Mouse (Mus musculus): ENCODE data around the gene Mypn.
A peak's percentile ranks its signal among the peaks of the same experiment; 100 is the strongest.

The Mypn gene

DNA sequence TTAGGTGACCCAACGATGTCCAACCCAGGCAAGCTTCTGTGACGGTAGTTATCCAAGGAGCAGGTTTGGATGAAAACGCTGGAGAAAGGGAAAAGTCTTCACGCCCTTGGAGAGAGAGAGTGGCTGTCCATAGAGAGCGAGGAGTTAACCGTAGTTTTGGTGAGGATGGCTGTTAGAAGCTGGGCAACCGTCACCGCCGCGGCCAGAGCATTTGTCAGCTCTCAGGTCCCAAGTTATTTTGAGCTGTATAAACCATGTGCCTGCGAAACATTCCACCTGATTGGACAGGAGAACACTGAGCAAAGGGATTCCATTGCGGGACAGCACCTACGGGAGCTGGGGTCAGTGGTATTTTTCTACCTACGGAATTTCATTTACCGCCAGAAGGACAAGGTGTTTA is at the start of gene Mypn:
Gene Mypn, minus strand, starts transcription at position 225 of the 400 bp plus-strand sequence.
- DNase-seq, result no peak

DNA sequence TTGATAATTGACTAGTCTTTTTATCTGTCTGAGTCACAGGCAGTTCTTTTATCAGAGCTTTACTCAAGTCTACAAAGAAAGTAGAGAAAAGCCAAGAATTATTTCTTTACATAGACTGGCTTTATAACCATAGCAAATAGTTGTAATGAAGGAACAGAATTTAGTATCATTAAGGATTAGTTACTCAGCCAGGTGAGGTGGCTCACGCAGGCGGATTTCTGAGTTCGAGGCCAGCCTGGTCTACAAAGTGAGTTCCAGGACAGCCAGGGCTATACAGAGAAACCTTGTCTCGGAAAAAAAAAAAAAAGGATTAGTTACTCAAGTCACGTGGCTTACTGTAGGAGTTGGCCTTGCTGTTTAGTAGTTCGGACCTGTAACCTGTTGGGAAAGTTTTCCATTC is 44.7 kb upstream of the Mypn start:
- DNase-seq, result no peak

DNA sequence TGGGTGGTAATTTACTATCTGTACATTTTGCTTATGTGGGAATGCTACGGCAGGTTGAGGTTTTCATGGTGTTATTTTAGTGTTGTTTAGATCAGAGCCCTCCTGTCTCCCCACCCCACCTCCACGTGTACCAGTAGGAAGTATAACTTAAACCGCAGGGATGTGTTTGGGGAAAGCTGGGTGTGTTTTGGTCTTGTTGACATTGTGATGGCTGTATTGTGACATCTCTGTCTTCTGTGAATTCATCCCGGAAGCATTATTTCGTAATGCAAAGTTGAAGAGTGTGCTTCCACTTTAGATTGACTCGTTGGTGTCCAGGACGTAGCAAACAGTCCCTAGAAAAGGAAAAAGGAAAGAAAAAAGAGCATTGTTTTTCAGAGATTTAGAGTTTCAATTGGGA is 43.7 kb upstream of the Mypn start:
- no peak for DNase-seq

DNA sequence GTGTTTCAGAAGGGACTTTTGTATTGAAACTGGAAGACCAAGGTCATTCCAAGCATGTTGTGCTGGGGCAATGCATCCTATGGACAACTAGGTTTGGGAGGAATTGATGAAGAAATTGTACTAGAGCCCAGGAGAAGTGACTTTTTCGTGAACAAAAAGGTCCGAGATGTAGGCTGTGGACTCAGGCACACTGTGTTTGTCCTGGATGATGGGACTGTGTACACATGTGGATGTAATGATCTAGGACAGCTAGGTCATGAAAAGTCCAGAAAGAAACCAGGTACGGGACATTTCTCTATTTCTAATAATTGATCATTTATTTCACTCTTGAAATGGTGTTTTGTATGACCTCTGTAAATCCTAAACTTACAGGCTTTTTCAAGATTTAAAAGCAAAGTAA is 42.1 kb upstream of the Mypn start:
- DNase-seq, result no peak

DNA sequence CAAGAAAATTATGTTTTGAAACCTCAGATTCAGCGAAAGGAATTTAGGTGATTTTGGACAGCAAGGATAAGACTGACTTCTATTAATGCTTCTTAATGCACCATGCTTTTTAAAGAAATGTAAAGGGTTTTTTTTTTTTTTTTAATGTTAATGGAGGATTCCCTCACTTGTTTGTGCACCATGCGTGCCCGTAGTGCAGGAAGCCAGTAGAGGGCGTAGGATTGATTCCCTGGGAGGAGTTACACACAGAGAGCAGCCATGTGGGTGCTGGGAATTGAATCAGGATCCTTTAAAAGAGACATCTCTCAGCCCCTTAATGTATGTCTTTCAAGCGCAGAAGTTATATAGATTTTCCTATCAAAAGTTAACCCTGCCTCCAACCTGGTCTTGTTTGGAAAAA is 41.0 kb upstream of the Mypn start:
- no peak for DNase-seq

DNA sequence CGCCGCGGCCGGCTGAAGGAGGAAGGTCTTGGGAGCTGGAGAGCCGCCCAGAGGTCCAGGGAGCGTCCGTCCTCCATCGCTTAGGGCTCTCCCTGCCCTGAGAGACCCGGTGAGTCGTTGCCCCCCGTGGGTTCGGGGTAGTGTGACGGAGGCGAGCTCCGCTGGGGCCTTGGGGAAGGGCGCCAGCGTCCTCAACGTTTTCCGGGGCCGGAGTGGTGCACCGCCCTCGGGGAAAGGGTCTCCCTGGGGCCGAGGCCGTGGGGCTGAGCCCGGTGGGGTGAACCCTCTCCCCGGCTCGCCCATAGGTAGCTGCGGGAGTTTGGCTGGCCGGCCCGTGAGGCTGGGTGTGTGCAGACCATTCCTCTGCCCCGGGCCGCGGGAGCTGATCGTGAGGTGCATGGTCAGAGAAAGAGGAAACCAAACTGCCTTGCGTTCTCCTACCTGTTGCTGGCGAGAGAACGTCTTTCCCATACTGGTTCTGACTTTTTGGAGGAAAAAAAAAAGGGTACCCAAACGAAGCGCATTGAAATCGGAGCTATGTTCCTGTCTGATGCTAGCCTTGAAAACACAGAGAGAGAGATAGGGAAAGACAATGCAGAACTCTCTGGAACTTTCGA is 40.4 kb upstream of the Mypn start:
- DNase-seq, result peak; percentile 52

DNA sequence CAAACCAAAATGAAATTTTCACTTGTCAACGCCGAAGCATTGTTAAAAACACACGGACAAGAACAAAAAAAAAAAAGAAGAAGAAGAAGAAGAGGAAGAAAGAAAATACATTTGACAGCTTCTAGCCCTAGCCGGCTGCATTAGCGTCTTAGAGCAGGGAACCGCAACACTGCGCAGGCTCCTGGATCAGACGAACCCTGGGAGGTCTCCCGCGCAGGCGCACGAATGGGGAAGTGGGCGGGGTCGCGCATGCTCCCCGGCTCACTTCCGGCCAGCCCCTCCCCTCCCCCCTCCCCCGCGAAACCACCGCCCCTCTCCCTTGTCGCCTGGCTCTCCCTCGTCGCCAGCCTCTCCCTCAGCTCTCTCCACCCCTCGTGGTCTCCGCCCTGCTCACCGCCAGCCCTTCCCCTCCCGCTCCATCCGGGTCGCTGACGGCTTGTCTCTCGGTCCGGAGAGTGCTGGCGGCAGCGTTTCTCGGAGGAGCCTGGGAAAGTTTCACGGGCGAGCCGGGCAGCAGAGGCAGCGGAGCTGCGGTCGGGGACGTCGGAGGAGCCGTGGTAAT is 39.8 kb upstream of the Mypn start, which contains the start of gene Herc4:
Gene Herc4, plus strand, starts transcription at position 318 of the 562 bp plus-strand sequence.
- DNase-seq, result peak; percentile 94

DNA sequence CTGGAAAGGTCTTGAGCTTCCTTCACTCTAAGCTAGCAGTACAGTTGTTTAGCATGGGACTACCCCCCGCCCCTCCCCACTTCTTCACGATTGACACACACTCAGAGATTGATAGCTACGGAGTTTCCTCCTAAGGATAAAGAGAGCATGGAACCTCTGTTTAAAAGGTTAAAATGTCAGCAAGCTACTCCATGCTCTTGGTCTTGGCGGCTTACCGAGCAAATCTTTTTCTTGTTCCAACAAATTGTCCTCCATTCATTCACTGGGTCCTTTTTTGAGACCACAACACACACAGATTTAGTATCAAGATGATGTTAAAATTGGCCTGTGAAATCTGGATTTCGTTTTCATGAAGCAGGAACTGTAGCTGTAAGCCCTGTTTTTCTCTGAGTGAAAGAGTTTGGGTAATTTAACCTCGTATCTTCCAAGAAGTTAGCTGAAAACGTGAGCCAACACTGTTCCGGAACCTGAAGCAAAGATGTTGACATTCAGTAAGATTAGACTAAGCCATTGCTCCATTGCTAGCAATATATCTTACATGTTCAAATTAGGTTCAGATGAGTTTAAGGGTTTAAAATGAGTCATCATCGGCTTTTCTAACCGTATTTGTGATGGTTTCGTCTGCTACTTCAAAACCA is 39.2 kb upstream of the Mypn start:
- DNase-seq, result no peak

DNA sequence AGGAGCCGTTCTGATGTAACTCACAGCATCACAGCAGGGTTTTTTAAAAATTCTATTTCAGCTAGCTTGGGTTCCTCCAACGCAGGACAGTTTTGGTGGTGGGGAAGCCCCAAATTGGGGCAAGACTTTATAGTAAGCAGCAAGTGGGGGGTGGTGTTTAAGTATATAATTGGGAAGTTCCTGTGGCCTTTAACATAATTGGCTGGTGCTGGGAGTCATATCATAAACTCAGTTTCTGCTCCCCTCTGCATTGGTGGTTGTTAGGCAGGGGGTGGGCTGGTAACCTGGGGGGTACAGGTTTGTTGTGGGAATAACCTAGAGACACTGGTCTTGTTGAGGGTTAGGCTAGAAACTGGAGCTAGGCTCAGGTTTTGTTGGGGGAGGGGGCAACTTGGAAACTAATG is 37.1 kb upstream of the Mypn start:
- DNase-seq, result no peak

DNA sequence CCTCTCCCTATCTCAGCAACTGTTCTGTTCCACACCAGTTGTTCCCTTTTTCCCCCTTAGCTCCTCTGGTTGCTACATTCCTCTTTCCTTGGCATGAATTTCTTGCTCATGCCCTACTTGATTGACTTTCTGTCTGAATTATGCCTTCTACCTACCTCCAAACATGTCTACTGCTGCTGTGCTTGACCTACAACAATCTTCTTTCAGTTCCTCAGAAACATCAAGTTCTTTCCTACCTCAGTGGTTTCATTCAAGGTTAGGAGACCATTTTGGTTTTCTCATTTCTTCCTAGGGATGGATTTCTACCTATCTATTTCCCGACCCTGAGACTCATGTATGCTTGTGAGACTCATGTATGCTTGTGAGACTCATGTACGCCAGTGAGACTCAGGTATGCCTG is 36.1 kb upstream of the Mypn start:
- no peak for DNase-seq

DNA sequence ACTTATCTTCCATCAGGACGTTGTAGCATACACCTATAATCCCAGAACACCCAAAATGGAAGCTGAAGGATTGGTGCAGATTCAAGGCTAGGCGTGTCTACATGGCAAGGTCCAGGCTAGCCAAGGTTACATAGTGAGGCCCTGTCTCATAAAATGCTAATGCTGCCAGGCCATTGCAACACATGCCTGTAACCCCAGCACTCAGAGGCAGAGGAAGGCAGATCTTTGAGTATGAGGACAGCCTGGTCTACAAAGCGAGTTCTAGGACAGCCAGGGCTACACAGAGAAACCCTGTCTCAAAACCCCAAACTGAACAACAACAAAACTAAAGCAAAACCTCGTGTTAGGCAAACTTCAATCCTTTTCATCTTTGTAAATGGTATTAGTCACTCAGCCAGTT is 34.3 kb upstream of the Mypn start:
- no peak for DNase-seq

DNA sequence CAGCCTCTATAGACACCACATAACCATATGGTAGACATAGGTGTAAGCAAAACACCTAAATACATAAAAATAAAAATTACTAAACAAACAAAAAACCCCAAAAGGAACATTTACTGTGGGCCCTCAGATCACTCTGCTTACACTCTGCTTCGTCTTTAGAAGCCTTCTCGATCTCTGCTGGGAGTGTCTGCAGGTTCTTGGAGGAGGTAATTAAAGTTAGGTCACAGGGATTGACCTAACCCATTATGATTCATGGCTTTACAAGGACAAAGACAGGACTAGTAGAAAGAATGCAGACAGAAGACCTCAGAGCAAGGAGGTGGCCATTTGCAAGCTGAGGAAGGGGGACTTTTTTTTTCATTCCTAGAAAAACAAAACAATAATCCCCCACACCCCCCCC is 33.5 kb upstream of the Mypn start:
- no peak for DNase-seq

DNA sequence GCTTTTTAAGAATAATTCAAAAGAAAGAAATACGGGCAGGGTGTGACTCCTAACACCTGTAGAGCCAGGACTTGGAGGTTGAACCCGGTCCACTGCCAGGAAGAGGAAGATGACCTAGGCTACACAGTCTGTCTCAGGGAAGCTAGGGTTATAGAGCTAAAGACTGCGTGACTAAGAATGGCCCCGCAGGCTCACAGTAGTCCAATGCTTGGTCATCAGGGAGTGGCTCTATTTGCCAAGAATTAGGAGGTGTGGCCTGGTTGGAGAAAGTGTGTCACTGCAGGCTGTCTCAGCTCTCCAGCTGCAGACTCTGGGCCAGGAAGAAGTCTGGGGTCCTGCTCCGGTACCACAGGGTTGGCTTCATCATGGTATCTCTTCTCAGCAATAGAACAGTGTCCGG is 32.9 kb upstream of the Mypn start:
- DNase-seq, result no peak

DNA sequence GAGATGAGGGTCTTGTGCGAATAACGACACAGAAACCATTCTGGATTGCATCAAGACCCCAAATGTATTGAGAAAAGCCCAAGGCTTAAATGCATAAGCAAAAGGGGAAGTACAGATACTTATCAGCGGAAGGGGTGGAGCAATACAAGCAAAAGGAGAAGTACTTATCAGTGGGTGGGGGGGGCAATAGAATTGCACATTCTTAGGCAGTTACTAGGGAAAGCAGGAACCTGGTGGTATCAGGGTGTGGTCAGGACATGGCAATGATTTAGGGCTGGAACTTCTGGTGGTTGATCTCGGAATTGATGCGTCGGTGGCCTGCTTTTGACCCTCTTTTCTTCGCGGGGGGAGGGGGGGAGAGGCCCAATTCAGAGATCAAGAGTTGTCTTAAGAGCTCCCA is 32.1 kb upstream of the Mypn start:
- DNase-seq, result no peak

DNA sequence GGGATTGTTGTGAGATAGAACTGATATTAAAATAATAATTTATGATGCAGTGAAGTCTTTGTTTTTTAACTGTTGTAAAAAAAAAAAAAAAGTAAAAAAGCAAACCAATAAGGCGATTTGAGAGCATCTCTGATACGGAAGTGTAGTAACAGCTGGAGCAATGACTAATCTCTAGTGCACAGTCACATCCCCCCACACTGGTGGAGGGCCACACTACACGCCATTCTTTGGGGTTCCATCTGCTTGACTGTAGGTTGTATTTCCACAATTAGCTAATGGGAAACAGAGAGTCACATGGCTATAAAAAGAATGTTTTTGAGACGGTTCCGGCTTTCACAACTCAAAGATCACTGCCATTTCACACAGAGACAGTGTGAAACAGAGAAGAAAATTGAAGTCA is 30.4 kb upstream of the Mypn start:
- DNase-seq, result no peak

DNA sequence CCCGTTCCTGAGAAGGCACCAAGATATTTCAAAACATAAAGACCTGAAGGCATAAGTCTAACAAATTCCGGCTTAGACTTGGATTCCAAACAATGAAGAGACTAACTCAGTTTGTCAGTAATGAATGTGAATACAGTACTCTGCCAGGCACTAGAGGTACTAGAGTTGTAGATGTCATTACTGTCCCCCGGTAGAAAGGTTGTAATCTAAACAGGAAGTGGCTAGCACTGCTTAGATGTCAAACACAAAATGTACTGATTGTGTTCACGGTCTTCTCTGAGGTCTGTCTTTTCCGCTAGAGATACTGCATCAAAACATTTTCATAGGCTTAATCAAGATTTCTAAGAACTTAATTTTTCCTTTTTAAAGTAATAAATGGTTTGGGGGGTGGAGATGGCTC is 27.9 kb upstream of the Mypn start:
- no peak for DNase-seq

DNA sequence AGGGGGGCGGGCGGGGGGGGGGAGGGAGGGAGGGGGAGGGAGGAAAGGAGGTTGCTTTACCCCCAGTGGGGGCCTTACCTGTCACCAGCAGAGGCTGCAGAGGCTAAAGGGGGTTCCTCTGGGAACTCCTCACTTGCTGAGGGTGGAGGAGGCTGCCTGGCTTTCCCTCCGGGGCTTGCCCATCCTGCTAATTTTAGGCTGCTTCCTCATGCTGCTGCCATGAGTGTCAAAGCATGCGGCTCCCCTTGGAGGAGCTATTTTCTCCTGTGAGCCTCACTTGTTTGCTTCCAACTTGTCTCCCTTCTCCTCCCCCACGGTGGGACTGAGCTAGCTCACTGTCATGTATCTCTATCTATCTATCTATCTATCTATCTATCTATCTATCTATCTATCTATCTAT is 27.1 kb upstream of the Mypn start:
- peak; percentile 18 for DNase-seq

DNA sequence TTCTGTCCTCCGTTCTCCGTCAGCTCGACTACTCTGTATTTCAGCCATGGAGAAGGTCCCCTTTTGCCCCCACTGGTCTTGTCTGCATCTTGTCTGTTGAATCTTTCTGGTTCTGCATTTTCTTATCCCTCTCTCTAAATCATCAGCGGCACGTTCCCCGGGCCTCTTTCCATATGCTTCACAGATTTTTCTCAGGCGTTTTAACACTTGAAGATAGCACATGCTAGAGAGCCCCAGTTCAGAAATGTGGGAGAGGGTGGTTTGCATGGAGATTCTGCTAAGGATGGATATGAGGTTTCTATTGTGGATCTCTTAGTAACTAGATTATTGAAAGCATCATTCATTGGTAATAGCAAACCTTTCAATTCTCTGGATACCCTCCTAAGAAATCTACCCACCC is 26.5 kb upstream of the Mypn start:
- peak; percentile 15 for DNase-seq

DNA sequence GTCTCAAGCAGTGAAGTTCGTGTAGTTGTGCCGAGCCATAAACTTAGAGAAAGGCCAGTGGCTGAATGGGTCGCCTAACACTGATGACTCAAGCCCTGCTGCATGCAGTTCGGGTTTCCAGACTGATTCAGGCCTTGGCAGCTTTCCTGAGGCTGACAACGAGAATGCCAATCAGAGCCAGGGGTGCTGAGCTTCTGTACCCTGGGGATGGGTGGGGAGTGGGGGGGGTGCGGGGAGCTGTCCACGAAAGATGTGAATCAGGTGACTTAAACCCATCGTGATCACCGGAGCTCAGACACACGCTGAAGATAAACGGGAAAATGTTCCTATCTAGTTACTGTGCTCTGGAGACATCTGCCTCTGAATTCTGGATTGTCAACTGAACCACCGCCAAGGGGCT is 20.6 kb upstream of the Mypn start:
- no peak for DNase-seq

DNA sequence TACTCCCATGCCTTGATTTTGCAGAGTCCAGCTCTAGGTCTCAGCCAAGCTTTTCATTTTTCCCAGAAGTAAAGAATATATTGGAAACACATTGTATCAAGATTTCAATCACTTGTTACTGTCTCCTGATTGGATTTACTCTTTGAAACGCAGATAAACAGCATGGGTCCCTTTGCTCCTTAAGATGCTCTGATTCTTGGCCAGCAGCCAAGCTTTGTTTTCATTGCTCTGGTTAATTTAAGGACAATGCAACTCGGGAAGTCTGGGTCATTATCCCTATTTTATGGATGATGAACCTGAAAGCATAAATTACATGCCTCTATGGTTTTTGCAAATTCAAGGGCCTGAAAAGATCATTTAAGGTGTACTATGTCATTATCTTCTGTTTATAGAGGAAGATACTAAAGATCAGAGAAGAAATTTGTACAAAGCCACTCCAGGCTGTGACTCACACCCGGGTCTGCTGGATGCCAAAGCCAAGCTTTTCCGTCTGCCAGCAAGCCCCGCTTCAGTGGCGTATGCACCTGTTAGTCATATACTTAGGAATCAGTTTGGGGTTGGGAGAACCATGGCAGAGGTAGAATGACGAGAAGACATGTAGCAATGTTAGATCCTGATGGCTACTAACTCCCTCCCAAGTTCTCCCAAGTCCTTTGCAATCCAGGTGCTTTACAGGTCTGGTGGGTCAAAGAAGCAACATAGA is 17.5 kb upstream of the Mypn start:
- peak; percentile 14 for DNase-seq

DNA sequence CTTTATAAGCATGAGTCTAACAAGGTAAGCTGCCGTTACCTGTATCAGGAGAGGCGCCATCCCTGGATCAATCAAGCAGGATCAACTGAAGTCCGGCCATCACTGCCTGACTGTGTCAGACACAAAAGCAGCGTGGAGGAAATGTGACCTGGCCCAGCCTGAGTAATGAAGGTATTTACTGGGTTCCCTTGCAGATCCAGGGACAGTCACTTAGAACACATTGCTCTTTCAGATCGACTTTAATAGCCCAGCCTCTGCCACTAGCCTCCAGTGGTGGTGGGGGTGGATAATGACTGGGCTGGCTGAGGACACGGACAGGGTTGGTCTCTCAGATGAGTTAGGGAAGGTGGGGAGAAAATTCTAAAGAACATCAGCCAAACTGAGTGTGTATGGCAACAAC is 5.1 kb upstream of the Mypn start:
- no peak for DNase-seq

DNA sequence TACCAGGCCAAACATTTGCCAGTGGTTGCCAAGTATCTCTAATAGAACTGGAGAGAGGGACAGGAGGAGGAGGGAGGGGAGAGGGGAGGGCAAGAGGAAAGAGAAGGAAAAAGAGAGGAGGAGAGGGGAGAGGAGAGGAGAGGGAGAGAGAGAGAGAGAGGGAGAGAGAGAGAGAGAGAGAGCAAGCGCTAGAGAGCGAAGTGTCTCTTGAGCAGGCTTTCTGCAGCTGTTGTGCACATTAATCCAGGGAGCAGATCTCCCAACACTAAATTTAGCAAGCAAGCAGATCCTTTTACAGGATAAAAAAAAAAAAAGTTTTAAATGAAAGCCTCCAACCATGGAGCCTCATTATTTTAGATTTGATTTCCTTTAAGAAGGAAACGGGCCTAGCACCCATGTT is 750 bp downstream of the Mypn start:
- DNase-seq, result no peak

DNA sequence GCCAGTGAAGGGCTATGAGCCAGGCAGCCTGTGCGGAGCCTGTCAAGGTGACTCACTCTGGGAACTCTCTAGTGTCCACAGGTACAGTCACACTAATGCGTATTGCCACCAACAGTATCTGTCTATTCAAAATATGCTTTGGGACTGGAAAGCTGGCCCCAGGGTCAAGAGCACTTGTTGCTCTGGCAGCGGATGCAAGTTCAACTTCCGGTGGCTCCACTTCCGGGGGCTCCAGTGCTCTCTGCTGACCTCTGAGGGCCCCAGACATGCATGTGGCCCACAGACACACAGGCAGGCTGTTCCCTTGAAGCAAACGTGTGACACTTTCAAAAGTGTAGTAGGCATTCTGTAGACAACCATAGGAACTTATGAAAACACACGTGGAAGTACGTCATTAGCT is 2.2 kb downstream of the Mypn start:
- DNase-seq, result no peak

DNA sequence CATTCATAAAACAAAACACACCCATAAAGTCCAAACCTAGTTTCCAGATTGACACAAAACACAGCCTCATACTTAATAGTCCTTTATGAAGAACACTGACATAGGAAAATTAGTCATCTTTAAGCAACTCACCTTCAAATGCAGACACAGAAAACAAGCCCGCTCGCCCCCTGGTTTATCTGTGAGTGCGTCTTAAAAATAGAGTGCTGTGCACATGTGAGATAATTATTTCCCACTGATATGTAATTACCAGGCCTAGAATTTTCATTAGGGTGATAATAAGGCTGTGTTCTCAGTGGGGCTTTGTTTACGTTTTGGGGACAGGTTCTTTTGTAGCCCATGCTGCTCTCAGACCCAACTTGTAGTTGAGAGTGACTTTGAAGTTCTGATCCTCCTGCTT is 4.7 kb downstream of the Mypn start:
- no peak for DNase-seq

Measured in right cerebral cortex, postnatal 25 days (tissue).